Mouse (Mus musculus) left cerebral cortex, postnatal 25 days (tissue): ENCODE results near the gene Ak5. TPM values are rescaled to one million over a fixed set of nuclear protein-coding genes. Genes with fewer than 3 reads are reported as not detected.
A peak's percentile ranks its signal among the peaks of the same experiment; 100 is the strongest.
"Not testable (repeated sequence)": the region's sequence is repeated elsewhere in the genome, so short reads cannot be mapped to it uniquely, and the experiment has no call there.

Source experiments
- DNase-seq, 2 experiments: peaks; one replicate each; pipeline ENCODE4 v3.0.0; 2022; ENCODE audit warnings: low spot score in 2 of 2, mixed read lengths in 1 of 2
- intact Hi-C: fragments of 180-260 bp; cut with DNase I; formaldehyde crosslinking; loops from one replicate; pipeline ENCODE4 v1.15.1; 2025
- total RNA-seq, 2 experiments: library from RNA; stranded (reverse); gene quantifications; 2 replicates each; pipeline ENCODE4 v1.2.3; 2021

Ak5 gene
- 100 to 1,000 TPM; 137 to 159 TPM for total RNA-seq

DNA sequence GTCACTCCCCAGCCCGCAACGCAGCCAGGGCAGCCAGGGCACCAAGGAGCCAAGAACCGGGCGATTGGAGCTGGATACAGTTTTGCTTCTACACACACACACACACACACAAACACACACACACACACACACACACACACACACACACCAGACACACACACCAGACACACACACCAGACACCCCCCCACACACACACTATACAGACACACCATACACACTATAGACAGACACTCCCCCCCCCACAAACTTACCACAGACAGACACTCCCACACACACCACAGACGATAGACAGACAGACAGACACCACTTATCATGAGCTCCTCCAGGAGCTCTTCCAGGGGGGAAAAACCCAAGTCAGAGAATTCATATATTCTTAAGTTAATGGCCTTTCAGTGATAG, at the start of gene Ak5:
Gene Ak5 (minus strand): TSS at position 122 of the 400 bp plus-strand sequence.
- intact Hi-C loops = loop anchor here (5.0 kb wide), 2 partner anchors 191 to 271 kb away; partner anchors contain the start of gene Zzz3

DNA sequence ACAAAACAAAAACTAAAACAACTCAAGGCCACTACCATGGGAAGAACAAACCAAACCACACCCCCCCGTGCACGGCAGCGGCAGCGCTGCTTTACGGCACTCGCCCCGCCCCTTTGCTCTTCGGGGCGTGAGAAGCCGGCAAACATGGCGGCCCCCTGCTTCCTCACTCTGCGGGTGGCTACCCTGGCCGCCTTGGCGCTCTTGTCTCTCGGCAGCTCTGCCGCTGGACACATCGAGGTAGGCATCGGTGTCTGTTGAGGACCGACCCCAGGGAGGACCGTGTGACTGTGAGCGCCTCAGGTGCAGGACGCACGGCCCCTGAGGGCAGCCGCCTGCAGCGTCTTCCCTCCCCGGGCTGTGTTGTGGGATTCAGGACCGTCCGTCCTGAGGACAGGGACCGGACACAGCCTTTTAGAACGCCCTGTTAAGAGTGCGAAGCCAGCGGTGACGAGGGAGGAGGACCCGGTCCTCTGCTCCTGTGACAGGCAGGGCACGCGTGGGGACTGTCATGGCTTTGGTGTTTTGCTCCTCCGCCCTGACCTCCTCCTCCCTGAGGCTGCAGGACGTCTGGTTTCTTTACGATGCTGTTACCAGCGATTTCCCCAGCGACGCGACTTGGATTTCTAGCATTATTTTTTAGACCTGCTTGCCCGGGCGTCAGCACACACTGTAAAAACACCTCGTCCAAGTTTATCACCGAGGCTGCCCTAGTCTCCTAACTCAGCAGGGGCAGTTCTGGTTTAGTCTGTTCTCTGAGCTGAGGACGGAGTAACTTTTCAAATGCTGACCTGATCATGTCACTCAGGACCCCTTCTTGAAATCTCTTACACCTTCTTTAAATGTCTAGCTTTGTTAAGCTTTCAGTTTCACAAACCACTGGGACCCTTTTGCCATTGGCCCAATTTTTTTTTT, 46.1 kb upstream of the Ak5 start, which contains the start of gene Pigk:
Gene Pigk (plus strand): TSS at position 110 of the 912 bp plus-strand sequence.
- peak; percentile 85 to 90 for DNase-seq
- intact Hi-C loops = no loop called here

More for the DNA sequence above, at the start of gene Ak5:
- DNase-seq = no peak

DNA sequence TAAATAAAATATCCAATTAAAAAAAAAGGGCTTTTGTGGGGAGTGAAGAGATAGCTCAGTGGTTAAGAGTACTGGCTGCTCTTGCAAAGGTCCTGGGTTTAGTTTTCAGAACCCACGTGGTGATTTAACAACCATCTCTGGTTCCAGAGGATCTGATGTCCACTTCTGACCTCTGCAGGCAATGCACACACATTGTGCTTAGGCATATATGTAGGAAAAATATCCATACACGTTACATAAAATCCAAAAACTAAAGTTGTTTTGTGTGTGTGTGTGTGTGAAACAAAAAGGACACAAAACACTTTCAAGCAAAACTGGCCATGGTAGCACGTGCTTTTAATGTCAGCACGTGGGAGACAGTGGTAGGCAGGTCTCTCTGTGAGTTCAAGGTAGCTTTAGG, 44.8 kb upstream of the Ak5 start:
- intact Hi-C loops = no loop called here
- DNase-seq = no peak

DNA sequence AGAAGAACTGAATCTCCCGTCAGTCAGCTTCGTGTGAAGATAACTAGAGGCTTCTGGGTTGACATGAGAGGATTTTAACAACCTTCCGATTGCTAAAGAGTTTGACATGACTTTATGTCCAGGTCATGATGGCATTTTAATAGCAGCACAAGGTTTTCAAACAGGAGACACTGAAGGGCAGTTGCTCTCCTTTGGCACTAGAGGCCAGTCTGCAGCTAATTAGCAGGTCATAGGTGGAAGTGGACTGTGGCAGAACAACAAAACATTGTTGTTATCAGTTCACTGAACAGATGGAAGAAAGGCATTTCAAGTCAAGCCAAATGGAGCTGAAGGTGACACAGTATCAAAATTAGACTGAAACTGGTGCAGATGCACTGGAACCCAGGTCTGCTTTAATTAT, 41.8 kb upstream of the Ak5 start:
- DNase-seq = no peak
- intact Hi-C loops = no loop called here

DNA sequence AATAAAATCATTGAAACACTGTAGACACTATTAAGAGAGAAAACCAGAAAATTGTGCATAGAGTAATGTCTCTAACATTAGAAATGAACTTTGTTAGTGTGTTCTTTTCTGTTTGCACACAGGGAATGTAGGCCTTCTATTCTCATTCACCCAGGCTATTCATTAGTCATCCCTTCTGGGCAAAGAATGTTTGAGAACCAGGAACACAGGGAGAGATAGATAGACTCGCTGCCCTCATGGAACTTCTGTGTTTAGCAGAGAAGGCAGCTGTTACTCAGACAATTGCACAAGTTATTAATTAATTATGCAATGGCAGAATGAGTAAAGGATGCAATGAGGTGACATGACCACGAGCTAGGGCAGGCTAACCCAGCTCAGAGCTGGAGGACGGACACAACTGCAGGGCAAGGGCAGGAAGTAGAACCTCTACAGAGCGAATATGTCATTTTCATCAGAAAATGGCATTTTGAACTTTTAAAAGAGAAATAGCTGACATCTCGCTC, 39.2 kb upstream of the Ak5 start:
- intact Hi-C loops = no loop called here
- DNase-seq = no peak

DNA sequence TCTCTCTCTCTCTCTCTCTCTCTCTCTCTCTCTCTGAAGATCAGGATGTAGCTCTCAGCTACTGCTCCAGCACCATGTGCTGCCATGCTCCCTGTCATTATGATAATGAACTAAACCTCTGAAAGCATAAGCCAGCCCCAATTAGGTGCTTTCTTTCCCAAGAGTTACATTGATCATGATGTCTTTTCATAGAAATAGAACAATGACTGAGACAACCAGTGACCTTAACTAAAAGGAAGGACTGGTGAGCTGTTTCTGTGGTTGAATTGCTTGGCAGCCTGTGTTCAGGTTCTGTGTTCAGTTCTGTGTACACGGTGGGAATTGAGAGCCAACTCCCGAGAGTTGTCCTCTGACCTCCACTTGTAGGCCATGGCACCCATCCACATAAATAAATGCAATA, 38.7 kb upstream of the Ak5 start:
- no peak for DNase-seq
- intact Hi-C loops = no loop called here

DNA sequence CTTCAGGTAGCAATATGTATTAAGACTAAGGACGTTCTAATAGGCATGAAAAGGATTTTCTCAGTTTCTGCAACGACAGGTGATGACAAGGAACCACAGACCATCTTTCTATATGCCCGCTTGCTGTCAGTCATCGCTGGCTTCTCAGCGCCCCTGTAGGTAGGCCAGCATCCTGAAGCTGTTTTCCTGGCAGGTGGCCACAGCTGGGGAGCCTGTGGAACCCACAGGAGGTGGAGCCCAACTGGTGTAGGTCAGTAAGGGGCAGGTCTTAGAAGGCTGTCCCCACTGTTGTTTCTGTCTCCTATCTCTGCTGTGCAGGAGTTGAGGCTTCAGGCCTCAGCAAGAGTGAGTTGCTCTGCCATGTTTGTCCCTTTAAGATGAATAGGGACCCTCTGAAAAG, 37.7 kb upstream of the Ak5 start:
- intact Hi-C loops = no loop called here
- DNase-seq = no peak

DNA sequence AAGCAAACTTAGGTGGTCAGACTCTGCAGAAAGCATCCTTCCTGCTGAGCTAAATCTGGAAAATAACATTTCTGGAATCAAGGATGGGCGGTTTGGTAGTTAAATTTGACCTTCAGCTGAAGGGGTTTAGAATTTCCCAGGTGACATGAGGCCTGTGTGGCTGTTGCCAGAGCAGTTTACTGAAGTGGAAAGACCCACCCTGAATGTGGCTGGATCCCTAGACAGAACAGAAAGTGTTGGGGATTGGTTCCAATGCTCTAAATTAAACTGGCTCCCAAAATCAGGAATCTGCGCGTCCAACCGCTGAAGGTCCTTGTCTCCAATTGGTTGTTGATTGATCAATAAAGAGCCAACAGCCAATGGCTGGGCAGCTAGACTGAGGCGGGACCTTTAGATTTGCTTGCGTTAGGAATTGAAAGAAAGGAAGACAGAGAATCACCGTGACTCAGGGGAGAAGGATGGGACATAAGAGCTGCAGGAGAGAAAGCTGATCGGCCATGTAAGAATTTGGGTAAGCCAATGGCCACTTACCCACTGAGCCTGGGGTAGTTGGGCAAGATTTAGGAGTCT, 34.2 kb upstream of the Ak5 start:
- intact Hi-C loops = no loop called here
- DNase-seq = no peak

DNA sequence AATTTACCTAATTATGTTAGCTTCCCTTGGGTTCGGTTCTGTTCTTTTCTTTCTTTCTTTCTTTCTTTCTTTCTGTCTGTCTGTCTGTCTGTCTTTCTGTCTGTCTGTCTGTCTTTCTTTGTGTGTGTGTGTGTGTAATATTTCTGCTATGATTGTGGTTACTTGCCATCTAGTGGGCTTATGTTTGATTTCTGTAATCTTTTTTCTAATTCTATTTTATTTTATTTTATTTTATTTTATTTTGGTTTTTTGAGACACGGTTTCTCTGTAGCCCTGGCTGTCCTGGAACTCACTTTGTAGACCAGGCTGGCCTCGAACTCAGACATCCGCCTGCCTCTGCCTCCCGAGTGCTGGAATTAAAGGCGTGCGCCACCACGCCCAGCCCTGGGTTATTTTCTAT, 33.4 kb upstream of the Ak5 start:
- DNase-seq, intact Hi-C loops: not testable (repeated sequence)

DNA sequence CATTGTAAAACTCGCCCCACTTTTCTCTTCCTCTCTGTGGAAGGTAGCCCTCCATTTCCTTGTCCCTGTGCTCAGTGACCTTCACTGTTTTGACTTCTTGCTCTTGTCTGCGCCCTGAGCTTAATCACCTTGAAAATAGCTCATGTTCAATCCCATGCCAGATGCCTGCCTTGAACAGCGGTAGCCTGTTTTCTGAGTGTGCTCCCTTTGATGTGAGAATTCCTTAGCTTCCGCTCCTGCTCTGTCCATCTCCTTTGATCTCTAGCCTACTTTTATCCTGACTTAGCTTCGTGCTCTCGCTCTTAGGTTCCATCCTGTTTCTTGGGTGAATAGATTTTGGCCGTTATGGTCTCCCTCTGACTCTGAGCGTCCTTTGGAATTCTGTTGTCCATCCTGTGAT, 31.1 kb upstream of the Ak5 start:
- intact Hi-C loops = no loop called here

DNA sequence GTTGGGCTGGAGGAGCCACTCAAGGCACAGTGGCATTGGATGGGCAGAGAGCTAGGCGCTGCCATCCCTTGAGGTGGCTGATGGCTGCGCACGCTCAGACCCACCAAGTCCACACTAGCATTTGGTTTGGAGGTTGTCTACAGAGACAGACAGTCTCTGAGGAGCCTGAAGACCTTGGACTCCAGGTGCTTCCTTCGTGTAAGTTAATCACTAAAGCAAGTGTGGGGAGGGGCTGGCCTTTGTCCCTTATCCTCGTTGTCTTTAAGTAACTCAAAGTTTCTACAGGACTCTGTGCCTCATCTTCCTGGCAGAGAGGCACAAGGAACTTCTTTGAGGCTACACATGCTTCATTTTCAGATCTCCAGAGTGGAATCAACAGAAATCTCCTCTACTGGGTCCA, 29.9 kb upstream of the Ak5 start:
- intact Hi-C loops = no loop called here
- DNase-seq = no peak

More for the DNA sequence above, 31.1 kb upstream of the Ak5 start:
- no peak for DNase-seq

DNA sequence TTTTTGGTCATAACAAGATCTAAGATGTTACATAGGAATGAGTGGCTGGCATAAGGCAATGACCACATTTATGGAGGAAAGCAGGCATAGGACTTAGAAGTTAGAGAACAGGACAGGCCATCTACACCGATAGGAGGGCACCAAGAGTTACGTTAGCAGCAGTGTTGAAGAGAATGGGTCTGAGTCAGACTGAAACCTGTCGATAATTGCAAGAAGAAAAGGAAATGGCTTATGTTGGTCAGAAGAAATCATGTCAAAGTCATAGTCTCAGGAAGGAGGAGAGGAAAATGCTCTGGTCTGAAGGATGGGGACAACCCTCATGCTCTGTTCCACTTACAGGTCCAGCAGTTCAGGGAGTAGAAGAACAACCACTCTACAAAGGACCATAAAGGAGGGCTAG, 26.8 kb upstream of the Ak5 start:
- no peak for DNase-seq
- intact Hi-C loops = no loop called here

DNA sequence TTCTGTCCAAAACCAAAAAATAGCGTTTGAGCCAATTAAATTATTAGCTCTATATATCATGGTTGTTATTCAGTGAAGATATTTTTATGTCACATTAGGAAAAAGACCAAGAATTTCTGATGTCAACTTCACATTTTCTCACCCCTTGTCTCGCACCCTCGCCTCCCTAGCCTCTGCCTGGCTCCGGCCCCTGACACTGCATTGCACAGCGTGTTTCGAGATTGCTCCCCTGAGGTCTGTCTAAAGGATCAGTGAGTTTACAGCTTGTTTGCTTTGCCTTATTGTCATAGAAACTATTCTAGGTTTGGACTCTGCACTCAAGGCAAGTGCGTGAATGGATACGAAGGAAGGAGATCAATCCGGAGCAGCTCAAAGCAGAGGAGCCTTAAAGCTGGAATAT, 20.9 kb upstream of the Ak5 start:
- no peak for DNase-seq
- intact Hi-C loops = no loop called here

DNA sequence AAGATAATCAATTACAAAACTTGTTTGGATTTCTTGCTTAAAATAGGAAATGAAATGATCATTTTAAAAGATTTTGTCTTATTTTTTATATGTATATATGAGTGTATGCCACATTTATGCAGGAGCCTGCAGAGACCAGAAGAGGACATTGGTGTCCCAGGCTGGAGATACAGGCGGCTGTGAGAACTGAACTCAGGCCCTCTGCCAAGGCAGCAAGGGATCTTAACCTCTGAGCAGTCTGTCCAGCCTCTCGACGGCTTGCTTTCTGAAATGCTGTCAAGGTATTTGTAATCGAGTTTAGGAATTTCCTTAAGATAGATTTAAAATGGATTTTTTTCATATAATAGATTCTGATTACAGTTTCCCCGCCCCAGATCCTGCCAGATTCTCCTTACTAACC, 20.4 kb upstream of the Ak5 start:
- DNase-seq = no peak
- intact Hi-C loops = no loop called here

DNA sequence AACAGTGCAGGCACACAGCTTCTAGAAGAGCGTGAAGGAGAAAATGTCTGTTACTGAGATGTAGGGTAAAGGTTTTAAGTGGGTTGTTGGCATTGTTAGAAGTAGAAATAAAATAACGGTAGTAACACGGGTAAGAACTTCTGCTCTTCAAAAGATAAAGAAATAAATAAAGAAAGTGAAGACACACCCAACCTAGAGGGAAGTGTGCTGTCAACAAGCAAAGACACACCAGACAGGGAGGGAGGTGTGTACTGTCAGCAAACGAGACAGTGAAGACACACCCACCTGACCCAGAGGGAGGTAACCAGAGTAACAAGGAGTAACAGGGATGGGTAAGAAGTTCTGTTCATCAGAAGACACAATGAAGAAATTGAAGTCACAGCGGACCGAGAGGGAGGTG, 6.5 kb upstream of the Ak5 start:
- no peak for DNase-seq
- intact Hi-C loops = no loop called here

DNA sequence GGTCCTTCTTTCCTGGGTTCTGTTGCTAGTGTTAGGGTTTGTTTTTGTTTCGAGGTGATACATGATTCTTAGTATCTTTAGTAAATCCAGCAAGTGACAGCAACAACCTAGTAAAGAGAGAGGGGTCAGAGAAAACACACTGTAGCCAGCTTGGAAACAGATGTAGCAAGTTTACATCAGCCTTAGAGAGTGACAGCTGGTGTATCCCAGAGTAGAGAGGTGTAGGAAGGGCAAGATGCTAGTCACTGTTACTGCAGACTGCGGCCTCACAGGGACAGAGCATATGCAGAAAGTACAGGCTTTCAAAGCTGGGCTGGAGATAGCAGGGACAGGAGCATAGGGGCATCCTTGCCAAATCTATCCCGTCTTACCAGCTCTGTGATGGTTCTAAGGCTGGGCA, 1.6 kb upstream of the Ak5 start:
- DNase-seq = no peak
- intact Hi-C loops = loop anchor here (5.0 kb wide), 2 partner anchors 192 to 272 kb away; partner anchors contain the start of gene Zzz3

DNA sequence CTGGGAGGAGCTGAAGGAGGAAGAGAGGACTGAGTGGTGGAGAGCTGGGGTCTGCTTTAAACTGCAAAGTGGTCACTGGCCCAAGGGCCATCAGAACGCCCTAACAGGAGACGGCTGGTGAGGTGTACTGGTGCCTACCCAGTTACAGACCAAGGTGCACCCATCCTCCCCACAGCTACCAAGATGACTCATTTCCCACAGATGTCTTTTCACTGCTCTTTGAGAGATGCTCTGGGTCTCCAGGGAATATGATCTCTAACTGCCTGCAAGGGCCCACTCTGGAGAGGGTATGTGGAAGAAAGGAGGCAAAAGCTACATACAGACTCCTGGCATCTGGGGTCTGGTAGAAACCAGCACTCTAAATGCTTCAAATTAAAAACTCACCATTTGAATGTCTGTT, 633 bp upstream of the Ak5 start:
- DNase-seq = peak in 1 of 2 experiments; percentile 48
- intact Hi-C loops = loop anchor here (5.0 kb wide), 2 partner anchors 191 to 271 kb away; partner anchors contain the start of gene Zzz3

DNA sequence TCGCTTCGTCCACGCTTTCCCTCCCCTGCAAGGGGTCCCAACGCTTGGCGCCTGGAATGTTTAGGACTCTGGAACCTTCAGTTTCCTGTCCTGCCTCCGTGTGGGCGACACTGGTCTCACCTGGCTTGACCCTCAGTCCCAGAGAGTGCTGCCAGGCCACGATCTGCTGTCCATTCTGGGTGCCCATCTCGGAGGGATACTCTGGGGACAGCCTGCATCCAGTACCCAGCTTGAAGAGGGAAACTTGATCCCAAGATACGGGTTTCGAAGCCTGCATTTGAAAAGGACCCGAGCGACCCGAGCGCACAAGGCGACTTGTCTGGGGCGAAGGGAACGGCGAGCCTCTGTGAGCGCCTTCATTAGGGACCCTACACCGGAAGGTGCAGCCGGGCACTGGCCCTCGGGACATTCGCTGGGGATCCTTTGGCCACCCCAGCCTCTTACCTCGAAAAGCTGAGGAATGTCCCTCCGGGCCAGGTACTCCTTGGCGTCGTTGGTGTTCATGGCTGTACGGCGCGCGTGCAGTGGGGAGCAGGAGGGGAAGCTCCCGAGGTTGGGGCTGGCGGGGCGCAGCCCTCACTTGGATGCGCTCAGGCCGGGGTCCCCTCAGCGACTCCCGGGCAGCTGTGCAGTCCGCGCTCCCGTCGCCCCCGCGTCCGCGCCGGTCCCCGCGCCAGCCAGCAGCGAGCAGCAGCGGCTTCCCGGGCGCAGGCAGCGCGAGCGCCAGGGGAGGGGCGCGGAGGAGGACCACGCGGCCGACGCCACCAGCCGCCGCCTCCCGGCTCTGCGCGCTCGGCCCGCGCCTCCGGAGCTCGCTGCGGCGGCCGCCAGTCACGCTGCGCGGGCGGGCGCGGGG, 576 bp downstream of the Ak5 start:
- DNase-seq = peak; percentile 70 to 81
- intact Hi-C loops = loop anchor here (5.0 kb wide), 2 partner anchors 190 to 270 kb away; partner anchors contain the start of gene Zzz3

DNA sequence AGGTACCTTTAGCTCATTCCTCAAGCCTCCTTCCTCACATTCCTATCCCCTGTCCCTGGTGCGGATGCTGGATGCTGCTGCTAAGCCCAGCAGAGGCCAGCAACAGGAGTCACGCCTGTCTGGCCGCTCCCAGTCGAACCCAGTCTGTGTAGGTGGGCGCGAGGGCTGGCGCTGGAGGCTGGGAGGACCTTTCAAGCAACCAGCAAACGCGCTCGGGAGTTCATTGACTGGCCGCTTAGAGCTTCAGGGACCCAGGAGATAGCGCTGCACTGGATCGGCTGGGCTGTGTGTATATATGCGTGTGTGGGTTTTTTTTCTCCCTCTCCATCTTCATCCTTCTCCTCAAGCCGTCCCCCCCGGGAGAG, 1.2 kb downstream of the Ak5 start:
- intact Hi-C loops = loop anchor here (5.0 kb wide), 2 partner anchors 190 to 270 kb away; partner anchors contain the start of gene Zzz3
- DNase-seq = peak; percentile 58 to 63

DNA sequence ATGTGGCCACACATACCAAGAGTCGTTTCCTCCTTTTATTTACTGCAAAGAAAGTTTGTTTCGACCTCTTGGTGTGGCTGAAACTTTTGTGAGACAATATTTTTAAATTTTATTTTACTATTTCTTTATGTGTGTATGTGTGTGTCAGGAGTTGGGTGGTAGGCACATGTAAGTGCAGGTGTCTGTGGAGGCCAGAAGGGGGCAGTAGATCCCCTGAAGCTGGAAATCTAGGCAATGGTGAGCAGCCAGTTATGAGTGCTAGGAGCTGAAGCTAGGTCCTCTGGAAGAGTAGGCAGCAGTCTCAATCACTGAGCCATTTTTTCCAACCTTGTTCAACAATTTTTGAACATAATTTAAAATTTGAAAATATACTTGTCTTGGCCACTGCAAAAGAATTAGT, 9.6 kb downstream of the Ak5 start:
- intact Hi-C loops = no loop called here

More for the DNA sequence above, 9.6 kb downstream of the Ak5 start:
- no peak for DNase-seq
